In genomic region chr9:63610841-63611366, GRCm38 (mm10) we compare ENCODE assay signal across 8 mouse cellular contexts. TPM values are rescaled to one million over a fixed set of nuclear protein-coding genes. Genes with fewer than 3 reads are reported as not detected.
A peak's percentile ranks its signal among the peaks of the same experiment; 100 is the strongest.
DNase-seq lines count a peak whose midpoint lies in the region; ATAC-seq and TF ChIP-seq lines count a peak whose summit lies in the region.

No protein-coding gene starts in this region.

- H3K27me3 ChIP-seq in midbrain, embryonic 10.5 days (ENCODE audit: low read depth, poor library complexity, severe bottlenecking) = no peaks in the 10 kb centered on the region
- no peaks in the 10 kb centered on the region for H3K27me3 ChIP-seq in midbrain, embryonic 16.5 days (ENCODE audit: control insufficient read depth, insufficient read depth, low read depth, low read length)
- H3K27me3 ChIP-seq in embryonic facial prominence, embryonic 13.5 days = no peaks in the 10 kb centered on the region
- H3K27me3 ChIP-seq in heart, postnatal 0 days (ENCODE audit: control insufficient read depth, insufficient read depth, low read length) = no peaks in the 10 kb centered on the region
- no peaks in the 10 kb centered on the region for H3K27me3 ChIP-seq in limb, embryonic 10.5 days (ENCODE audit: low read depth, poor library complexity, severe bottlenecking)
- no peaks in the 10 kb centered on the region for H3K27me3 ChIP-seq in myocyte (ENCODE audit: control insufficient read depth, insufficient read depth, insufficient read length)

- peaks cover 32% of the 10 kb centered on the region for H3K79me2 ChIP-seq in myocyte (ENCODE audit: control insufficient read depth, insufficient read depth)

- peak overlapping the region; percentile 50; the same call in 1 of the 2 replicates for H3K27ac ChIP-seq in midbrain, embryonic 10.5 days (replicated peaks)
- H3K27ac ChIP-seq in midbrain, embryonic 16.5 days (ENCODE audit: low read length) = no peak overlapping the region
- peak overlapping the region; percentile 80 for H3K27ac ChIP-seq in embryonic facial prominence, embryonic 13.5 days
- peak overlapping the region; percentile 81 for H3K27ac ChIP-seq in heart, postnatal 0 days (ENCODE audit: low read depth)
- H3K27ac ChIP-seq in limb, embryonic 10.5 days = peak overlapping the region; percentile 87

- no peak overlapping the region for H3ac ChIP-seq in myocyte (ENCODE audit: control insufficient read depth, insufficient read length)

- H3K4me1 ChIP-seq in midbrain, embryonic 10.5 days = peaks cover 60% of the 10 kb centered on the region
- H3K4me1 ChIP-seq in midbrain, embryonic 16.5 days (ENCODE audit: control insufficient read depth, insufficient read depth, low read length) = peaks cover 12% of the 10 kb centered on the region; the same call in 1 of the 2 replicates
- H3K4me1 ChIP-seq in embryonic facial prominence, embryonic 13.5 days = peaks cover 57% of the 10 kb centered on the region
- H3K4me1 ChIP-seq in heart, postnatal 0 days (ENCODE audit: control insufficient read depth, insufficient read depth) = peaks cover 39% of the 10 kb centered on the region
- peaks cover 81% of the 10 kb centered on the region for H3K4me1 ChIP-seq in limb, embryonic 10.5 days

- no peak overlapping the region for H3K4me3 ChIP-seq in midbrain, embryonic 10.5 days
- no peak overlapping the region for H3K4me3 ChIP-seq in midbrain, embryonic 16.5 days (ENCODE audit: low read depth, low read length)
- peak overlapping the region; percentile 18; the same call in 1 of the 2 replicates for H3K4me3 ChIP-seq in embryonic facial prominence, embryonic 13.5 days
- no peak overlapping the region for H3K4me3 ChIP-seq in heart, postnatal 0 days (ENCODE audit: low read depth, low read length)
- H3K4me3 ChIP-seq in limb, embryonic 10.5 days = peak overlapping the region; percentile 28
- no peak overlapping the region for H3K4me3 ChIP-seq in myocyte

- no peak for TF ChIP-seq POLR2A in myocyte (IDR thresholded peaks at IDR 0.05; ENCODE audit: insufficient read length, low read depth)

- 20% methylated on average over 13 of the region's 13 CpGs for WGBS in midbrain, embryonic 10.5 days
- WGBS in midbrain, embryonic 16.5 days = 17% methylated on average over 13 of the region's 13 CpGs
- WGBS in embryonic facial prominence, embryonic 13.5 days = 11% methylated on average over 13 of the region's 13 CpGs
- WGBS in heart, postnatal 0 days = 15% methylated on average over 13 of the region's 13 CpGs
- WGBS in limb, embryonic 10.5 days = 29% methylated on average over 13 of the region's 13 CpGs

- ATAC-seq in midbrain, embryonic 16.5 days = no peak
- no peak for ATAC-seq in embryonic facial prominence, embryonic 13.5 days (ENCODE audit: insufficient number of reproducible peaks, insufficient read depth, low FRiP score, low TSS enrichment, low read depth)
- ATAC-seq in heart, postnatal 0 days (ENCODE audit: insufficient read depth, low read depth) = peak; percentile 74; the same call in 1 of the 2 replicates

- DNase-seq in midbrain, embryonic 10.5 days (ENCODE audit: low spot score) = peak; percentile 45
- DNase-seq in heart, postnatal 0 days (ENCODE audit: low spot score) = peak; percentile 68
- peak; percentile 66 for DNase-seq in limb, embryonic 10.5 days (ENCODE audit: low spot score)
- DNase-seq in spleen, postnatal 36 days (ENCODE audit: low spot score in 2 of 2) = no peak
- no peak for DNase-seq in frontal cortex, postnatal 25 days (ENCODE audit: low spot score in 2 of 2)

- peak; percentile 55; the same call in 1 of the 2 replicates for TF ChIP-seq EP300 in heart, postnatal 0 days (IDR thresholded peaks at IDR 0.05; ENCODE audit: low read depth)

- 0 out of 2 replicates have a peak, but pooled peaks cover 5% of the 10 kb centered on the region for H3K36me3 ChIP-seq in midbrain, embryonic 10.5 days
- no peaks in the 10 kb centered on the region for H3K36me3 ChIP-seq in midbrain, embryonic 16.5 days (ENCODE audit: control insufficient read depth, insufficient read depth, low read length)
- no peaks in the 10 kb centered on the region for H3K36me3 ChIP-seq in embryonic facial prominence, embryonic 13.5 days
- no peaks in the 10 kb centered on the region for H3K36me3 ChIP-seq in heart, postnatal 0 days (replicated peaks; ENCODE audit: control insufficient read depth, insufficient read depth, low read length)
- H3K36me3 ChIP-seq in limb, embryonic 10.5 days = no peaks in the 10 kb centered on the region
- no peaks in the 10 kb centered on the region for H3K36me3 ChIP-seq in myocyte (ENCODE audit: control insufficient read depth, insufficient read depth)

- H3K4me2 ChIP-seq in midbrain, embryonic 16.5 days (ENCODE audit: low read length) = no peak overlapping the region
- peak overlapping the region; percentile 45 for H3K4me2 ChIP-seq in embryonic facial prominence, embryonic 13.5 days
- H3K4me2 ChIP-seq in heart, postnatal 0 days (ENCODE audit: low read depth, low read length) = peak overlapping the region; percentile 43
- H3K4me2 ChIP-seq in myocyte (ENCODE audit: low read depth) = peak overlapping the region; percentile 92

- H3K9ac ChIP-seq in midbrain, embryonic 16.5 days (ENCODE audit: low read depth, low read length) = no peak overlapping the region
- H3K9ac ChIP-seq in embryonic facial prominence, embryonic 13.5 days = peak overlapping the region; percentile 51; the same call in 1 of the 2 replicates
- H3K9ac ChIP-seq in heart, postnatal 0 days (replicated peaks; ENCODE audit: low read depth, low read length) = no peak overlapping the region; the same call in 1 of the 2 replicates

- TF ChIP-seq CTCF in heart, postnatal 0 days (IDR thresholded peaks at IDR 0.05; ENCODE audit: low read depth) = no peak; the same call in 1 of the 2 replicates

- no peaks in the 10 kb centered on the region for H3K9me3 ChIP-seq in midbrain, embryonic 10.5 days (replicated peaks)
- H3K9me3 ChIP-seq in midbrain, embryonic 16.5 days (replicated peaks; ENCODE audit: control insufficient read depth, low read length, poor library complexity, severe bottlenecking) = no peaks in the 10 kb centered on the region
- no peaks in the 10 kb centered on the region for H3K9me3 ChIP-seq in embryonic facial prominence, embryonic 13.5 days
- H3K9me3 ChIP-seq in heart, postnatal 0 days (replicated peaks; ENCODE audit: control insufficient read depth, low read length) = no peaks in the 10 kb centered on the region
- H3K9me3 ChIP-seq in limb, embryonic 10.5 days (replicated peaks) = no peaks in the 10 kb centered on the region

TF ChIP-seq in myocyte, 11 proteins besides CTCF, POLR2A, EP300 and RAD21:
- no peak for TF ChIP-seq POLR2AphosphoS2 (IDR thresholded peaks at IDR 0.05; ENCODE audit: insufficient read length, low read depth)
- TF ChIP-seq SRF (IDR thresholded peaks at IDR 0.05; ENCODE audit: control insufficient read depth, insufficient read length, low read depth) = no peak
- TF ChIP-seq CEBPB (IDR thresholded peaks at IDR 0.05; ENCODE audit: insufficient read depth, poor library complexity, severe bottlenecking) = 0 out of 2 replicates have a peak, but pooled peaks have one; percentile 24
- no peak for TF ChIP-seq E2F4 (IDR thresholded peaks at IDR 0.05; ENCODE audit: insufficient read depth)
- TF ChIP-seq TCF3 (IDR thresholded peaks at IDR 0.05; ENCODE audit: insufficient read length, low read depth) = no peak
- no peak for TF ChIP-seq REST (IDR thresholded peaks at IDR 0.05; ENCODE audit: insufficient read depth, insufficient read length)
- TF ChIP-seq TCF12 (IDR thresholded peaks at IDR 0.05; ENCODE audit: insufficient read depth, poor library complexity, severe bottlenecking) = peak; percentile 6
- TF ChIP-seq USF1 (IDR thresholded peaks at IDR 0.05; ENCODE audit: low read depth) = no peak
- TF ChIP-seq MAX (IDR thresholded peaks at IDR 0.05; ENCODE audit: low read depth) = peak; percentile 17
- peak in 2 of 3 experiments; percentile 74 to 82 for TF ChIP-seq MYOD1 (IDR thresholded peaks at IDR 0.05; ENCODE audit: control insufficient read depth in 1 of 3, insufficient read length in 2 of 3, low read depth in 2 of 3)
- peak in 2 of 3 experiments; percentile 60 to 68 for TF ChIP-seq MYOG (IDR thresholded peaks at IDR 0.05; ENCODE audit: control insufficient read depth in 1 of 3, insufficient read depth in 1 of 3, insufficient read length in 2 of 3, low read depth in 2 of 3)

RNA-seq across cellular contexts. Expression of gene Aagab, which starts 8.4 kb away (rescaled TPM):
- polyA plus RNA-seq in midbrain, embryonic 10.5 days (2016; fragmentation: Nextera tagmentation; extraction: Ambion mirVana) = 53.3 and 54.5 TPM in 2 replicates
- polyA plus RNA-seq in midbrain, embryonic 16.5 days (2015; fragmentation: Nextera tagmentation; extraction: Ambion mirVana) = 69.6 and 70.7 TPM in 2 replicates
- polyA plus RNA-seq in embryonic facial prominence, embryonic 13.5 days (2015; fragmentation: Nextera tagmentation; extraction: Ambion mirVana) = 28.0 and 28.9 TPM in 2 replicates
- 12.9 and 17.9 TPM in 2 replicates for total RNA-seq in heart, postnatal 0 days (2014; rRNA removed; ENCODE audit: low replicate concordance)
- 23.3 and 23.5 TPM in 2 replicates for polyA plus RNA-seq in heart, postnatal 0 days (2015; fragmentation: Nextera tagmentation; extraction: Ambion mirVana)
- 36.8 and 45.4 TPM in 2 replicates for polyA plus RNA-seq in limb, embryonic 10.5 days (2016; fragmentation: Nextera tagmentation; extraction: Ambion mirVana)
- 10.4 TPM for polyA plus RNA-seq in myocyte (2012; fragmentation: generic; extraction: Trizol)

RNA-seq across cellular contexts. Expression of gene Iqch, which starts 8.6 kb away (rescaled TPM):
- polyA plus RNA-seq in midbrain, embryonic 10.5 days (2016; fragmentation: Nextera tagmentation; extraction: Ambion mirVana) = 0.10 TPM in 2 replicates
- polyA plus RNA-seq in midbrain, embryonic 16.5 days (2015; fragmentation: Nextera tagmentation; extraction: Ambion mirVana) = 0.15 TPM in 1 of 2 replicates, not detected in the other
- polyA plus RNA-seq in embryonic facial prominence, embryonic 13.5 days (2015; fragmentation: Nextera tagmentation; extraction: Ambion mirVana) = 0.10 TPM in 1 of 2 replicates, not detected in the other
- not detected in 2 replicates for total RNA-seq in heart, postnatal 0 days (2014; rRNA removed; ENCODE audit: low replicate concordance)
- polyA plus RNA-seq in heart, postnatal 0 days (2015; fragmentation: Nextera tagmentation; extraction: Ambion mirVana) = 0.03 and 0.04 TPM in 2 replicates
- 0.16 and 0.18 TPM in 2 replicates for polyA plus RNA-seq in limb, embryonic 10.5 days (2016; fragmentation: Nextera tagmentation; extraction: Ambion mirVana)
- not detected for polyA plus RNA-seq in myocyte (2012; fragmentation: generic; extraction: Trizol)

Comparison
In these comparisons a context has a peak if more than half of its experiments do, and no peak if none do; other contexts are left out.
1. DNase-seq: peak in midbrain, embryonic 10.5 days (single experiment), heart, postnatal 0 days (single experiment) and limb, embryonic 10.5 days (single experiment); none in spleen, postnatal 36 days (0 of 2) and frontal cortex, postnatal 25 days (0 of 2).
2. H3K4me3 ChIP-seq: peak in embryonic facial prominence, embryonic 13.5 days (single experiment) and limb, embryonic 10.5 days (single experiment); none in midbrain, embryonic 10.5 days (single experiment), midbrain, embryonic 16.5 days (single experiment), heart, postnatal 0 days (single experiment) and myocyte (single experiment).